Mouse (Mus musculus) gonadal fat pad, adult 2 months (tissue): ENCODE data around the gene Clec16a. TPM values are rescaled to one million over a fixed set of nuclear protein-coding genes. Genes with fewer than 3 reads are reported as not detected.

ENCODE experiments used
- DNase-seq: peaks from one replicate; pipeline ENCODE4 v3.0.0-alpha.2; 2012; ENCODE audit warnings: low read depth
- polyA plus RNA-seq: library from polyadenylated mRNA; depleted of rRNA; stranded (reverse); fragments of >200 nt; gene quantifications from 2 replicates; pipeline ENCODE4 v1.2.3, GENCODE M21; 2012

The Clec16a gene
- polyA plus RNA-seq, 1 experiment: 19.9 TPM

DNA sequence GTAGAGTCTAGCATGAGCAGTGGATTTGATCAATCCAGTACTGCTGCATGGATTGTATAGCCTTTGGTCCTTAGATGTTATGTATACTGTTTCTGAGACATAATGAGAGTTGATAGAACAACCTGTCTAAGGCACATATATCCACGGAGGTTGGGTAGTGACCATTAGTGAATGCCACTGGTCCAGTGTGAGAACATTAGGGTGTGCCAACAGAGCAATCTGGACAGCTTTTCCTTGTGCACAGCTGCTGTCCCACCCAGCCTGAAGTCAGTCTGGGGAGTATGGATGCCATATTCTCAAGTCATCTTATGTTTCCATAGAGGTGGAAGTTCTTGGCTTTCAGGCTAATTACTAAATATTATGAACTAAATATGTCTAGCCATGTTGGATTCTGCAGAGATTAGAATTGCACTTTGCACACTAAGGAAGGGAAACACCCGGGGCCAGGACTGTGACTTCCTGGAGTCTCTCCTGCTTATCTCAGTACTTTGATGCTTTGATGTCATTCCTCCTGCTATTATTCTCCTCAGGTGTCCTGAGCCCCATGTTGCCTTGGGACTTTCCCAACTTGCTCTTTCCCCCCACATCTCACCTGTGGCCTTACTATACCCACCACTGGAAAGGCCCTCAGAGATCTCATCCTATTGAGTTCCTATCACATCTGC, 36.2 kb downstream of the Clec16a start:
- DNase-seq: no peak

DNA sequence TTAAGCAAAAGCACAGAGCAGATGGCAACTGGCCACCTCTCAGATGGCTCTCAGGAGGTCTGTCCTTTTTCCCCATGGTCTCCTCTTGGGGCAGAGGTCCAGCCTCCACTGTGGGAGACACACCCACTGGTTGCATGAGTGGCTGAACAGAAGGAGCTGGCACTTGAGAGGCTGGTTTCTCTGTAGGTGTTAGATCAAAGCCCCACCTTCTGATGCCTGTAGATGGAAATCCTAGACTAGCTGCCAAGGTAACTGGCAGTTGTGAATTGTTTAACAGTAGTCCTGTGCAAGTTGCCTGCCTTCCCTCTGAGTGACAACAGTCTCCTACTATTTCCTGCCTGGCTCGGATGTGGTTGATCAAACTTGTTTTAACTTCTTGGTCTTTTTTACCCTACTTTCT, 40.0 kb downstream of the Clec16a start:
- DNase-seq: no peak

DNA sequence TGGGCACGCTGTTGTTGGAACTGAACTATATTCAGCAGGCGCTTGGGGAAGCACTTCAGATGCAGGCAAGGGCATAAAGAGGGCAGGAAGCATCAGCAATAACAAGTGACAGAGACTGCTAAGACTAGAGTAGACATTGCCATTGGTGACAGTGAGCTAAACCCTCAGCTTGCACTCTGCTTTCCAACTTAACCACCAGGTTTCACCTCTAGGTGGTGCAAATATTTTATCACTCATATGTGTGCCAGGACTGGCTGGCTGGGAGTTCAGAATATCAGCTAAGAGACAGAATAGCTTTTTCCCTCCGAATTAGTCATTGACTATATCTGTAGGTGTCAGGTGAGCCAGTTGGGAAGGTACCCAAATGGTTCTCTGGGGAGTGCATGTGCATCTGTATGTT, 41.4 kb downstream of the Clec16a start:
- no peak for DNase-seq

DNA sequence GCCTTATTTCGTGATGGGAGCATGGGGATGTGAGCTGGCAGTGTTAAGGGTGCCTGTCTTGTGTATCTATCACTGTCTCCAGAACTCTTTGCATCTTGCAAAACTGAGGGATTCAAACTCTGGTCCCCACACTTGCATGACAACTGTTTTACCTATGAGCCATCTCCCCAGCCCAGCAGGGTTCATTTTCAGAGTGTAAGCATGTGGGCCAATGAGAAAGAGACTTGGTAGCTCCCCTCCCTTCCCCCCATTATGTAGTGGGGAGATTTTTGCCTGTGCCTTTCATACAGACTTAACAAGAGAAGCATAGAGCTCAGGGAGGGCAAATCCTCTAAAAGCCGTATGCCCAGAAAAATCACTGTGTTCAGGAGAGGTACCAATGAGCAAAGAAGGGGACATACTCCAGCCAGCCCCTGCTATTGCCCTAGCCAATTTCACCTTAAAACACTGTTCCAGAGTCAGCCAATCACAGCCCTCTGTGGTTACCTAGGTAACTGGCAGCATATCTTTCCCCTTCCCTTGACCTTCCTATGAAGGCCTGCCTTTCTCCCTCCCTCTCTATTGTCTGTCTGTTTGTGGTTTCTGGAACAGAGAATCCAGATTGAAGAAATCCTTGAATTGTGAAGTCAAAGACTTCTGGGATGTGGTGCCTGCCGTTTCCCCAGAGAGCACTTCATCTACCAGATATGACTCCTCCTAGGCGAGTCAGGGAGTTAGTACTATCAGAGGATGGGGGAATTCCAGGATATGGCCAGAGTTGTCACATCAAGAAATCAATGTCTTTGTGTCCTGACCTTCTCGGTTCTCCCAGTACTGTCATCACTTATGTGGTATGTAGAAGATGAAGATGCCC, 55.0 kb downstream of the Clec16a start:
- no peak for DNase-seq

DNA sequence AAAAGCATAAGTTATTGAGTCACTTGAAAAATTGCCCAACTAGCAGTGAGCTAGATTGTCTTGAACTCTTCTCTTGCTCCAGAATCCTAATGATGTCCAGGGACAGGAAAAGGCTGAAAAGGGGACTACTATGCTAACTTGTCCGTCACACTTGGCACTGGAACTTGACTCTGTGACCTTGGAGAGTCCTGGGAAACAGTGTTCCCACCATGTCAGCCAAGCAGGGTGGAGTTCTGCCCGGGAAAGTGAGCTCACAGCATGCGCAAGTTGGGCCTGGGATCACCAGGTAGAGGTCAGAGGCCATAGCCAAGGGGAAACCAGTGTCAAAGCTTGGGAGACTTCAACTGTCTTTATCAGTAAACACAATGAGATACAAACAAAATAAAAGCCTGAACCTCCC, 62.7 kb downstream of the Clec16a start:
- DNase-seq: no peak

DNA sequence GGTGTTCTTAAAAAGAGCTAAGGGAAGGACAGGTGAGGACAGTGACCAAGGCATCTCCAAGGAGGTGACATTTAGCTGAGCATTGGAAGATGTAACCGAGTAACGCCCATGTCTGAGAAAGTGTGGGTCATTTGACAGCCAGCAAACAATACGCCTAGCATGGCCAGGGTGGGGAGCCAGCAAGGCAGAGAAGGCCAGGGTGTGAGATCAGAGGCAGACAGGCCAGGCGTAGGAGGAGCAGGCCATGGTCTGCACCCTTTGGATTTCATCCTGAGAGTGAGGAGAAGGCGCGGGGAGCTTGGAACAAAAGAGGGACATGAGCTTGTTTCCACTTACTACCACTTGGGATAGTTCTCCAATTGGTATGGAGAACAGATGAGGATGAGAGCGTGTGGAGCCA, 64.8 kb downstream of the Clec16a start:
- no peak for DNase-seq

DNA sequence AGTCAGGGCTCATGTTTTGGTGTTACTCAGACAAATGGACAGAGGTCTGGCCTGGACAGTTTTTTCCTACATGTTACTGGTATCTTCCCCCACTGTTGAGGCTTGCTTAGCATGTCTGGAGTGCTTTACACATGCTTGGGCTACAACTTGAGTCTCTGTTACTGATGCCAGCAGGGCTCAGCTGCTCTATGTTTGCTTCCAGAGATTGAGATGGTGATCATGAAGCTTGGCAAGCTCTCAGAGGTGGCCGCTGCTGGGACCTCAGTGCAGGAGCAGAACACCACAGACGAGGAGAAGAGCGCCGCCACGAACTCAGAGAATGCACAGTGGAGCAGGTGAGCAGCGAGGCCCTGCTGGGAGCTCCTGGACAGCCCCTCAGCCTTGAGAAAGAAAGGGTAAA, 65.7 kb downstream of the Clec16a start:
- no peak for DNase-seq

DNA sequence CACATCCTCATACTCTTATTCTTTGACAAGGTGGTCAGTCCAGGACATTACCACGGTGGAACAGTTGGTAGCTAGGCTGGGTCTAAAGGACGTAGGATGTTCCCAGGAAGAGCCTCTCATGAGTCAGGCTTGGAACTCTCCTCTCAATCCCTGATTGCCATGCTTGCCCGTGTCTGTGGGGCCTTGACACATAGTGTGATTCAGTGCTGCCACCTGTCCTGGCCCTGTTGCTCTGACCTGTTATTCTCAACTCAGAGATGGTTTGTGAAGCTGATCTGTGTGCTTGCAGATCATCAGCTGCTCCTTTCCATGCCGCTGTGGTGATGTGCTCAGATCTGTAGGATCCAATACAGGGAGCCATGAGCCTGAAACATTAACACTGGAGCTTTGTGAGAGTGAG, 66.2 kb downstream of the Clec16a start:
- DNase-seq: no peak

DNA sequence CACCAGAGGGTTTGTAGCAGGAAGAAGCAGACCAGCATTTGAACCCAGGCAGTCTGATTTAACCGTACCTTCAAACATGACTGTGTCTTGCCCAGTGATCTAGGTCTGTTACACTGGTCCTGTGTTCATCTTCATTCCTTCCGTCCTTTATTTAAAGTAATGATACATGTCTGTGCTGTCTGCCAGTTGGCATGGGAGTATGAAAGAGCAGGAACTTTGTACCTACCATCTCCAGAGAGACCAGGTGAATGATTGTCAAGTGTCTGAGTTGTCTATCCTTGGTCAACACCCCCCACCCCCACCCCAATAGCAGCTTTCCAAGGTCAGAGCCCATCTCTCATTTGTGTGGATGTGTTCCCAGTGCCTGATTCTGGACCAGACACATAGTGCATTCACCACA, 68.9 kb downstream of the Clec16a start:
- no peak for DNase-seq

DNA sequence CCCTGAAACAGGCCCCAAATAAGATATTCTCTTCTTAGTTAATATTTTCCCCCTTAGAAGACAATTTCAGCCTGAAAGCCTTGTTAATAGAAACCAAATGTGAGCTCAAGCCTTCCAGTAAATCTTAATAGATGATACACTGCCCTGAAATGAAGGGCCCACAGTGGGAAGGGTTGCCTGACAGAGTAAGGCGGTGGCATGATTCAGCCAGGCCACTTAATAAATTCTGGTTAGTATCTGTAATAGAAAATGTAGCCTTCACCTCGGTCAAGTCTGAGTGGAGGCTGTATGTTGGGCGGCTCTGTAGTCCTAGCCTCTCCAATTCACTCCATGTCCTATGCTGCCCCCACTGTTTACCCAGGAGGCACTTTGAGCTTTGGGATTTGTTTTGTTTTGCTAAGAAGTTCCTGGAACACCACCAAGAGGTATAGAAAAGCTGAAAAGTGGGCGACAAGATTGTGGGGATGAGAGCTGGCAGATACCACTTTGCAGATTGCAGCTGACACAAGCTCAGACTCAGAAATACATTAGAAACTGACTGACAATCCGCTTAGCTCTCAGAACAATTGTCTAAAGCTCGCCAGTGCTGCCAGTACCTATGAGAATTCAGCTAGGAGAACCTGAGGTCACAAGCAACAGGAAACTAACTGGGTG, 75.9 kb downstream of the Clec16a start:
- no peak for DNase-seq

DNA sequence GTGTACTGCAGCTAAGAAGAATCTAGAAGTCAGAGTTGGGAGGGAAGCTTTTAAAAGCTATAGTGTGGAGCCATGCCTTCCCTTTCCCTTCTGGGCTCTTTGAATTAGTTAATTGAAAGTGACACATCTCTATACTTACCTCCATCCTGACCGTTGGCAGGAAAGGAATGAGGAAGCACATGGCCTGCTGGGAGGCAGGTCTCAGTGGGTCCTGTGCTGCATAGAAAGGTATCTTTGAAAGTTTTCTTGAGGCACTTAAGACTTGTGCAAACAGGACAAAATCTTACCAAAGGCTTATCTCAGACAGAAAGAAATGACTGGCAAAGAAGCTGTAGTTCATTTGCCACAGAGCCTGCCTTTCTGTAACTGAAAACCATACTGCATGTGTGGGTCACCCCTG, 76.6 kb downstream of the Clec16a start:
- no peak for DNase-seq

DNA sequence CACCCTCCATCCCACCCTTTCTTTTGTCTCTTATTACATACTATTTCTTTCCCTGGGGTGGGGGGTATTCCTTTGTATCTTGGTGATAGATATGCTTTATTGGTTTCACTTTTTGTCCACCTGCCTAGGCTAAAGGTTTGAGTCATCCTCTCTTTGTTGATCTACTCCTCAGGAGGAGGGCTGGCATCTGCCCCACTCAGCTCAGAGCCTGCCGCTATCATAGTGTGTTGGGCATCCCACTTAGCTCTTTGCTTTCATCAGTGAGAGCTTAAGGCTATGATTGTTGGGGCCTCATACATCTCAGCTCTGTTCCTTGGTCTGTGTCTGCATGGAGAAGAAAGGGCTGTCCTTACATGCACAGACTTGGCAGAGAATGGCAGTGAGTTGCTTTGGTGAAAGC, 81.0 kb downstream of the Clec16a start:
- DNase-seq: no peak

DNA sequence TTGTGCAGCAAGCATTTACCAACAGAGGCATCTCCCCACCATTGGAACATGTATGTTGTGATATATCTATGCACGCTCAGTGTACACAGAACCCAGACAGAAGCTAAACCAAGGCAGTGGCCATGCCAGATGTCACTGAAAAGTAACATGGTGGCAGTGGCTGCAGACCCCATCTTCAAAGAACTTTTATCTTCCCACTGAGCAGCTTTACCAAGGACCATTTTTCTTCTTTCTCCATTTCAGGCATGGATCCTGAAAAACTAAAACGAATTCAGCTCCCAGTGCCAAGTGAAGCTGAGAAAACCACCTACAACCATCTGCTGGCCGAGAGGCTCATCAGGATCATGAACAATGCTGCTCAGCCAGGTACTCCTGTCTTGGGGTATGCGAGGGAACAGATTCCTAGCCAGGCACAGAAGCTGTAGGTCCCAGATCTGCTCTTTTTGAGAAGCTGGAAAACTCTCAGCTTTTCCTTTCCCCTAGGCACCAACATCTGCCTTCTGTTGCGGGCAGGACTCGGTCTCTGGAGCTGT, 82.1 kb downstream of the Clec16a start:
- DNase-seq: no peak

DNA sequence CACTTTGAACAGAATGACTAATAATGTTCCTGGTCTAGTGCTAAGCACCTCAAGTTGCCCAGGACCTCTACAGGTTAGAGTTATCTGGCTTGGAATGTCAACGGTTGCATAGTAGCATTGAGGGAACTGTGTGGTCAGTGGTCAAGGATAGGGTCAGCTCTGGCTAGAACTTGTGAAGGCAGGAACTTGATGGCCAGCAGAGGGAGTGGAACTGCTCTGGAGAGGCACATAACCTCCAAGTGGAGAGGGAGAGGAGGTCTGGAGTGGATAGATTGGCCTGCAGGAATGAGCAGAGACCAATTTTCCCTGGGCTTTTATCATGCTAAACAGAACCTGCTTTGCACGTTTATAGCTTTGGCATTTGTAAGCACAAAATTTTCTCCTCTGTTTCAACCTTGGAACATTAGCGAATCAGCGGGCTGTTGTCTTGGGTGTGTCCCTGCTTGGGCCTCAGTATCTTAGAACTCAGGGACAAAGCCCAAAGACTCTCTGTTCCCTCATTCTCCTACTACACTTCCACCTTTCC, 83.0 kb downstream of the Clec16a start:
- no peak for DNase-seq

DNA sequence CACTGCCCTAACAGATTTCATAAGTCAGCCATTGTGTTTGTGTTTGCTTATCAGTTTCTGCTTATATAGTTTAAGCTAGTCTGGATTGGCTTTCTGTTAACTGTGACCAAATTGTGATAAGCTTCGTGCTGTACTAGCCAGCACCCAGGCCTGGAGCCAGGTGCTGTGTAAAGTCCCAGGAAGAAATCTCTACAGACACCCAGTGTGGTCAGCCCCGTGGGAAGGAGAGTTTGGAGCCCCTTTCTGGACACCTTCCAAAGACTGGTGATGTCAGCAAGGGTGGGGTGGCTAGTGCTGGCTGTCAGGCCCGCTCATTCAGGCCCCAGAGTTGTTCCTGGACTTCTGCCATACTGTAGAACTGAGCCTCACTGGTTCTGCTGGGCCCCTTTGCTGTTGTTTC, 83.8 kb downstream of the Clec16a start:
- no peak for DNase-seq

DNA sequence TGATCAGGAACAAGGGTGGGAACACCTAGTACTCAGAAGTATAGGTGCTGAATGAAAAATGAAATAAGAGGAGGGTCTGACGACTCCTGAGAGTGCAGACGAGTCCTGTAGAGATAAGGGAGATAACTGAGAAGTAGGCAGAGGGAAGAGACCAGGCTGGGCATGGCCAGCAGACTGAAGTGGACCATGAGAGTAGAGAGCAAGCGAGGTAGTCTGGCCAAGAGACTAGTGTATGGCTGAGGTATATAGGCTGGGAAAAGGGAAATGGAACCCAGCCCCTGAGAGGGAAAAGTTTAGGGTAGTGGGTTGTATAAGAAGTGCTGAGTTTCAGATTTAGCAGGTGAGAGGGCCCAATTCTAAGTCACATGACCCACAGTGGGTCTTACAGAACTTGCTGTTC, 84.2 kb downstream of the Clec16a start:
- DNase-seq: no peak

DNA sequence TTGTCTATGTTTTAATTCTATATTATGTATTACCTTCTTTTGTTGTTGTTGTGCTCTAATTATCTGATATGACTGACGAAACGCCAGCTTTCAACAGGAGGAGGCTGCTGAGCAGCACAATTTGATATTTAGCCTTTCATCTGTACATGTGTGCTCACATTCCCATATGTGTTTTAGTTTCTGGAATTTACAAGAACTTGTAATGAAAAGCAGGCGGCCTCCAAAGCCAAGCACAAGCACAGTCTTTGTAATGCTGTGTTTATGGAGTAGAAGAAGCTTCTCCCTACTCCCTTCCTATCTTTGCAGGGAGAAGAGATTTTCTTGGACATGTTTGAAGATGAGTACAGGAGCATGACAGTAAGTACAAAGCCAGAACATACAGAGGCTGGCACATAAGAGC, 89.8 kb downstream of the Clec16a start:
- DNase-seq: no peak

DNA sequence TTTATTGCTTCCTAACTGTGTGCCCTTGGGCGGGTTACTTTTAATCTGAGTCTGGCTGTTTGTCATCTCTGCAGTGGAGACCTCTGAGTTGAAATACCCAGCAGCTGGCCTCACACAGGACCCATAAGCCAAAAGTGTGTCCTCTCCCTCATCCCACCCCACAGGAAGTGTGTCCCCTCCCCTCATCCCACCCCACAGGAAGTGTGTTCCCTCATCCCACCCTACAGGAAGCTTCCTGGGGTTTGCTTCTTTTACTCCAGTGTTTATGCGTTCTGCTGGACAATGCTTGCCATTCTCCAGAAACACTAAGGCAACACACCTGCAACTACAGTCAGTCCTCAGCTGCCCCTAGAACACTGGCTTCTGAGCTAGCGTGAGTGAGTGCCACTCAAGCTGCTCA, 92.8 kb downstream of the Clec16a start:
- no peak for DNase-seq

DNA sequence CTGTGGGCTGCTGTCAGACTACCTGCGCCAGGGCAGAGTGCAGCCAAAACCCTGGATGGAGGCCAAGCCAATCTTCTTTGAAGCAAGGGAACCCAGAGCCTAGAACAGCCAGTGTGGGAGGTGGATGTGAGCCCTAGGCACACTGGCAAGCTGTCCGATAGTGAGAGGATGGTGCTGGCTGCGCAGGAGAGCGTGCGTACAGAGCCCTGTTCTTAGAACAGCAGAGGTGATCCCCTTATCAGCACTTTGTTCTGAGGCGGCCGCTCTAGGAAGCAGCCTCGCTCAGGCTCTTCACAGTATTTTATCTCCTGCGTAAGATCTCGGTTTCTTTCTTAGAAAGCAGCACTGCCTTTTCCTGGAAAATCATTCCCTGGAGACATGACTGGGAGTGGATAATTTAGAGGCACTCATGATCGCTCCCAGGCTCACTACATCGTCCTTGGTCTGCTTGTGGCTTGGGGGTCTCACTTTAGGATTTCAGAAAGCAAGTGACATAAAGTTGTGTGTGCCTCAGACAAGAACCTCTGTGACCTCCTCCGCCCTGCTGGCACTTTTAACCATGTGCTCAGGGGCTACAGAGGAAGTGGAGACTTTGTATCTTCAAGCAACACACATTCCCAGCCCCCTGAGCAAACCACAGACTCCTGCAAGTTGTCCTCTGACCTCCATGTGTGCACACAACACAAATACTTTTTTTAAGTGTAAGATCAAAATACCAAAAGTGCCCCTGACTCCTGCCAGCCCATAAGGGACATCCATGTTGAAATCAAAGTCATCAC, 94.2 kb downstream of the Clec16a start:
- peak; percentile 66 for DNase-seq

DNA sequence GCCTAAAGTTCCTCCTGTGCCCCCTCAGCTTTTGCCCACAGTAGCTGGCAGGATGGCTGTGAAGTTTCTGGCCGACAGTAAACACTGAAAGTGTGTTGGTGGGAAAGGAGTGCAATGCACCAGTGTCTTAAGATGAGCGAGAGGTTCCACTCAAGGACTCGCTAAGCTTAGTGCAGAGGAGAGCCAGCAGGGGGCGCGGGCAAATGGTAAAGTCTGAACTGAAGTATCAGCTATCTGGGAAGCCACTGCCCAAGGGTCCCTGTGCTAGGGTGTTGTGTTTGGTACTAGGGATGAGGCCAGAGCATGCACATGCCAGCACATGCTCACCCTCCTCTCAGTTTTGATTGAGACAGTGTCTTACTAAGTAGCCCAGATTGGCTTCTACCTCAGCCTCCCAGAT, 94.9 kb downstream of the Clec16a start:
- no peak for DNase-seq

DNA sequence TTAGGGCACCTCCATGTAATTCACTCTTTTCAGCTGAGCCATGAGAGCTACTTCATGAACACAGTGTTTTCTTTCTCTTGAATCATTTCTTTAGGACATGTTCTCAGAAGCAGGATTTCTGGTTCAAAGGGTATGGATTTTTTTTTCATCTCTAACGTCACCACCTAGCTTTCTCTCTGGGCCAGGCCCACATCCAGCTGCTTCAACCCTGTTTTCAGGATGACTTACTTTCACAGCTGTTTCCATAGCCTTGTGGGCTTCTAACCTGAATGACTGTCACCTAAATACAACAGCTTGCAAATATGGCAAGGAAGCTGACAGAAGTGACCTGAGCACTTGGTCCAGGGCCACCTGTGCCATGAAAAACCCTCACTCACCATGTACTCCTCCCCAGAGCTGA, 96.0 kb downstream of the Clec16a start:
- no peak for DNase-seq
